Mouse (Mus musculus) heart, adult 11 months (tissue): ENCODE data around the gene Gm20708.
"Not testable (repeated sequence)": the region's sequence is repeated elsewhere in the genome, so short reads cannot be mapped to it uniquely, and the experiment has no call there.

Source experiments
- DNase-seq: peaks from one replicate; pipeline ENCODE4 v3.0.0; 2022

The Gm20708 gene

DNA sequence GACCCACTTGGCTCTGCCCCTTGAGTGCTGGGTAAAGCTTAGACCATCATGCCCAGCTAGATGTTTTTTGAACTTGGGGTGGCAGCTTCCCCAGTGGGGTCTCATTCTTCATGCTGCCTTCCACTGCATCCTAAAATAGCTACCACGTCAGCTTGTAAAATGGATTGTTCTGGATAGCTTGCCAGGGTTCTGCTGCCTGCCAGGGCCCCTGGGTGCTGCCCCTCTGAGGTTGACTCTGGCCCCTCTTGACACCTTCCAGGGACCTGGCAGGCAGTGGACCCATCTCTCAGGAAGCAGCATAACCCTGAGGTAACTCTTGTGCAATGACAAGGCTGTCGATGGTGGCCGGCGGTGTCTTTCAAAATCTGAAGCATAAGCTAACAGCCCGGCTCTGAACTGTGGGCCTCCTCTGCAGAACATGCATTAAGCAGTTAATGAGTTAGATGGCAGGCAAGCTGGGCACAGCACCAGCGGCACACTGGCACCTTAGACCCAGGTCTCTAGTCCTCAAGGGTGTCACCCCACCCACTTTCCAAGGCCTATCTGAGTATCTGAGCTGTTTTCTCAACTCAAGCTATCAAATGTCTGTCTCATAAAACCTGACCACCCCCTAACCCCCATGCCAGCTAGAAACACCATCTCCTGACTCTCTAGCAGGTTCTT lies 5.4 kb downstream of the Gm20708 start:
- peak; percentile 89 for DNase-seq

DNA sequence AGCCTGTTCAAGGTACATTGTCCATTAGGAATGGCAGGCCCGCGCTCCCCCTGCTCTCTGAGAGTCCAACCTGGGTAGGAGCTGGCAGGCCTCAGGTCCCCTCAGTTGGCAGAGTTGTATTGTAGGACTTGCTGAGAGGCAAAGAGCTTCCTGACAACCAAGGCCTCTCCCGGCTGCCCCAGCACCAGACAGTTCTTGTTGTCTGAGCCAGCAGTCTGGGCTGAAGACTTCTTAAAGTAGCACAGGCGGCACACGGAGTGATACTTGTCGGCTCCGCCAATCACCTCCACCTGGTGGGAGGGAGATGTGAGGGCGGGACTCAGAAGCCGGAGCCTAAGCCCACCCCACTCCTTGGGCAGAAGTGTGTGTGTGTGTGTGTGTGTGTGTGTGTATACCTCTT lies 6.4 kb downstream of the Gm20708 start:
- DNase-seq = peak; percentile 93

- DNase-seq = no peak
Observed at GRCm38 (mm10) chr11:117816389-117816996, 7.0 kb downstream of the Gm20708 start.

DNA sequence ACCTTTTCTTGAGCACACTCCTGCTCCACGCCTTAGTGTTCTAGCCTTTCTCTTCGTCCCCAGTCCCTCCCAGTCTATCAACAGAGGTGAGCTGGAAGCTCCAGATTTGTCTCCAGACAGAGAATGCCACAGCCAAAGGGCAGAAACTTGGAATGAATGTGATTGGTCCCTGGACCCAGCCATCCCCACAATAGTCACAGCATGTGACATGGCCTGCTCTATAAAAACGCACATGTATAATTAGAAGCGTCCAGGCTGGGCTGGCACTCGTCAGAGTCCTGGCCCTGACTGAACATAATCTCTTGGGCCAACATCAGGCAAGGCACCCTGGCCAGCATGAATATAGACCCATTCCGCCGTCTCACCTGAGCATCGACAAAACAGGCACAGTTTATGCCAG lies 9.6 kb downstream of the Gm20708 start:
- peak; percentile 99 for DNase-seq

- DNase-seq = no peak
Observed at GRCm38 (mm10) chr11:117820173-117820572, 10.7 kb downstream of the Gm20708 start.

DNA sequence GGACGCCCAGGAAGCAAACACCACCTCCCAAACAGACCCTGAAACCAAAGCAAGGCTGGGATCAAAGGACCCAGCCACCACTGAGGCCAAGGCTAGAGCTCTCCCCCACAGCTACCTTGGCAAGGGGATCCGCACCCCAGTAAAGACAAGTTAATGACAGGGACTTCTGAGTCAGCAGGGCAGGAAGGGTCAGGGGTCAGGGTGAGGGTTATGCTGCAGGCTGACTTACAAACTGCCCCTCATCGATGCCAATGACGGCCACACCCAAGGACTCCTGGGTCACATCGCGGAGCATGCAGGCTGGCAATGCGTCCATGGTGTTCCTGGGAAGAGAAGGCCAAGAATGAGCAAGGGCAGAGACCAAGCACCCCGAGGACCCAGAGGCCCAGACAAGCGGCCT lies 12.4 kb downstream of the Gm20708 start:
- DNase-seq = no peak

- no peak for DNase-seq
Observed at GRCm38 (mm10) chr11:117822728-117823241, 13.3 kb downstream of the Gm20708 start.

DNA sequence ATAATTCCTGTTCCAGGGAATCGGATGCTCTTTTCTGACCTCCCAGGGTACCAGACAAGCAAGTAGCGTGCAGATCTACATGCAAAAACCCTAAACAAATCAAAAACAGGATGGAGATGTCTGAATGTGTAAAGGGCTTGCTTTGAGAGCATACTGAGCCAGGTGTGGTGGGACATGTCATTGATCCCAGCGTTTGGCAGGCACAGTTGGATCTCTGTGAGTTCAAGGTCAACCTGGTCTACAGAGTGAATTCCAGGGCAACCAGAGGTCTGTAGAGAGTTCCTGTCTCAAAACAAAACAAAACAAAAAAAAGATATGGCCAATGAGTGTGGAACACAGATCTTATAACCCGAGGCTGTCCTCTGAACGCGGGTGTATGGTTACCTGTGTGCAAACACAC lies 13.9 kb downstream of the Gm20708 start:
- no peak for DNase-seq

- DNase-seq = peak; percentile 98
Observed at GRCm38 (mm10) chr11:117824060-117824969, 14.8 kb downstream of the Gm20708 start.

DNA sequence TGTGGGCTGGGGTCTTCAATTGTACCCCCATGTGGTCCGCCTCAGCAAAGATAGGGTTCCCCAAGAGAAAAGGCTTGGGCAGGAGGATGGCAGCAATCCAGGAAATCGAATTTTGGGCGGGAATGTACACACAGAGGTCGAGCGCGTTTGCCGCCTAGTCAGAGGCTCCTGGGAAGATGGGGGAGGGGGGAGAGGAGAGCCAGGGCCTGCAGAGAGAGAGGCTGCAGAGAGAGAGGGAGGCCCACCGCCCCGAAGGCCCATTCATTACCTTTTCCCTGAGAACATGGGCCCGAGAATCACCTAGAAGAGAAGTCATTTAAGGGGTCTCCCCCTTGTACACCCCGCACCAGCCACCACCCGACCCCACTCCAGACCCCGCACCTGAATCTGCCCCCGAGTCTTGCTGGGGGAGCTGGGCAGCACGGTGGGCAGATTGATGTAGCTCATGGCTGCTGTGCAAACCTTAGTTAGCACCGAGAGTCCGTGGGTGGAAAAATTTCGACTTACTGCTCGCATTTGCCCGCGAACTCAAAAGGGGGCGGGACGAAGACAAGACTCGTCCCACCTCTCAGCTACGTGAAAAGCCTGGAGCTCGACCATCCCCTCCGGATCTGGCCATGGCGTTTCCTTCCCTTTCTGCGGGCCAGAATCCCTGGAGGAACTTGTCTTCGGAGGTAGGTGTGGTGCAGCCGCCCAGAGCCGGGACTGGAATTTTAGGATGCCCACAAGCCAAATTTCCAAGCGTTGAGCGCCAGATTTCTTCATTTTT lies 16.0 kb downstream of the Gm20708 start, which contains the start of the genes Afmid and Tk1:
Afmid (plus strand) TSS at position 592 of the 769 bp plus-strand sequence.
Tk1 (minus strand) TSS at position 760 of the 769 bp plus-strand sequence.
- peak; percentile 98 for DNase-seq

DNA sequence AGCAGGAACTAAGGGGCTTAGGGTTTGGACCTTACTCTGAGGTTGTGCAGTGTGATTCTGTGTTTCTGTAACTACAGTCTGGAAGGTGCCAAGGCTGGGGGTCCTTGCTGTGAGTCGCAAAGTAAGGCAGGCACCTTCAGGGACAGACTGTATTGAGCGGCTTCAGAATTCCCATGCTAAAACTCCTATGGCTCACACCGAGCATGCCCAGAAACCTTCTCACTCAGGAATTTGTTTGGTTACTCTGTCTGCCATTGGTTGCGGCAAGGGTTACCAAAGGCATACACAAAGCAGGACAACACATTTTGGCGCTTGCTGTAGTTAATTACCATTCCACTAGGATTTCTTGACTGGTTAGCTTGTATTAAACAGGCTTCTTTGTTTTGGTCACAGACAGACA lies 16.7 kb downstream of the Gm20708 start:
- DNase-seq = no peak

- no peak for DNase-seq
Observed at GRCm38 (mm10) chr11:117826916-117827315, 17.4 kb downstream of the Gm20708 start.

DNA sequence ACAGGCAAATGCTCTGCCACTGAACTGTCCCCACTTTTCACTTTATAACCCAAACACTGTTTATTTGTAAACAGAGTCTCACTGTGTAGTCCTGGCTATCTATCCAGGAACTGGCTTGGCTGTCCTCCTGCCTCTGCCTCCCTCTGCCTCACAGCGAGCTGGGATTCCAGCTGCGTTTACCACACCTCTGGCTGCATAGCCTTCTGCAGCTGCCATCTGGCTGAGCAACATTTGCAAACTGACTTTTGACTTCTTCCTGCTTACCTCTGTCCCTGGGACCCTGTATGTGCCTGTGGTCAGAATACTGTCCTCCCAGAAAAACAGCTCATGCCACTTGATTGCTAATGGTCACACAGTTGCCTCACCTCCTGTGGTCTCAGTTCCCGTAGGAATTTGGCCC lies 17.9 kb downstream of the Gm20708 start:
- no peak for DNase-seq

DNA sequence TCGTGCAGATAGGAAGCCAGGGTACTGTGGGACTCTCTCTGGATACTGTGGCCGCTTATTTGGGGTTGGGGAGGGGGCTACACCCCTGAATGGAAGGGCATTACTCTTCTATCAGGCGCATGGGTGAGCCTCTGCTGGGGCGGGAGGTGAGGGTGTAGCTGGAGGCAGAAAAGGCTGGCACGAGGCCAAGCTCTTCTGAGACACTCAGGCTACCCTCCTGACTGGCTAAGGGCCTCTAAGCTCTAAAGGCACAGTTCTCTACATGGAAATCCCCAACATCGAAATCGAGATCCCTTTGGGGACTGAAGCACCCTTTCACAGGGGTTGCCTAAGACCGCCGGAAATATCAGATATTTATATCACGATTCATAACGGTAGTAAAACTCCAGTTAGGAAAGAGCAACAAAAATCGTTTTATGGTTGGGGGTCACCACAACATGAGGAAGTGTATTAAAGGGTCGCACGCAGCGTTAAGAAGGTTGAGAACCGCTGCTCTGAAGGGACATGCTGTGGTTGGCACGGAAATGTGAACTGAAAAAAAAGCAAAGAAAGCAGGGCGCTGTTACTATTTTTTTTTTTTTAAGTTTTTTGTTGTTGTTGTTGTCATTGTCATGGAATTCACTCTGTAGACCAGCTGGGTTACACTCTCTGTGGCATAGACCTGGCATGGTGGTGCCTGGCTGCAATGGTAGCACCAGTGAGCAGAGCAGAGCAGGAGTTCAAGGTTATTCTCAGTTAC lies 18.9 kb downstream of the Gm20708 start:
- peak; percentile 96 for DNase-seq

DNA sequence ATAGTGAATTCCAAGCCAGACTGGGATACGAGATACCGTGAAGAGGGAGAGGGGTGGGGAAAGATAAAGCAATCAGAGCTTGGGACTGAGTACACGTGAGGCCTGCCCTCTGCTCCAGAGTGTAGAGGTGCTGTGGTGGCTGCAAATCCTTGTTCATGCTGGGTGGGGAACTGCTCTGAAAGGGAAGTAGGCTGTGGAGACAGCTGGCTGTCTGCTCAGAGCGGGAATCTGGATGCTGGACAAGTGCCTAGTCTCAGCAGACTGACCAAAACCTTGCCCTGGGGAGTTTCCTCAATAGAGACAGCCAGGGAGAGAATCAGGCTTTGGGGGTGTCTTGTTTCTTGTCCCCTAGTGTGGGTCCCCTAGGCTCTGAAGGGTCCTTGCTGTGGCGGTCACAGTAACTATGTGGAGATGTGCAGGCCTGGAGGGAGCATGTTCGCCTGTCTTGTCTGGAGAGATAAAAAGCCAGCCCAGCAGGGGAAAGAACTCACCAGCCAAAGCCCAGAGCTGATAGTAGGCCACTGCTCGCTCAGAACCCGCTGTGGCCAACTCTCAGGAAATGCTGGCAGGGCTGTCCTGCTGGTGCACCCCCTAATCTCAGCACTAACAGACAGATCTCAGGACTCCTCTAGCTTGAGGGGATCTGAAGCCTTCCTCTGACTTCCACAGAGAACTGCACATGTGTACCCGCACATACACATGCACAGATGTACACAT lies 19.6 kb downstream of the Gm20708 start:
- peak; percentile 97 for DNase-seq

- no peak for DNase-seq
Observed at GRCm38 (mm10) chr11:117829671-117830215, 20.3 kb downstream of the Gm20708 start.

- DNase-seq = no peak
Observed at GRCm38 (mm10) chr11:117830401-117830800, 20.9 kb downstream of the Gm20708 start.

GRCm38 (mm10) chr11:117832086-117832969 lies 22.9 kb downstream of the Gm20708 start:
- DNase-seq = peak; percentile 97

- not testable (repeated sequence) for DNase-seq
Observed at GRCm38 (mm10) chr11:117833509-117833908, 24.0 kb downstream of the Gm20708 start.

DNA sequence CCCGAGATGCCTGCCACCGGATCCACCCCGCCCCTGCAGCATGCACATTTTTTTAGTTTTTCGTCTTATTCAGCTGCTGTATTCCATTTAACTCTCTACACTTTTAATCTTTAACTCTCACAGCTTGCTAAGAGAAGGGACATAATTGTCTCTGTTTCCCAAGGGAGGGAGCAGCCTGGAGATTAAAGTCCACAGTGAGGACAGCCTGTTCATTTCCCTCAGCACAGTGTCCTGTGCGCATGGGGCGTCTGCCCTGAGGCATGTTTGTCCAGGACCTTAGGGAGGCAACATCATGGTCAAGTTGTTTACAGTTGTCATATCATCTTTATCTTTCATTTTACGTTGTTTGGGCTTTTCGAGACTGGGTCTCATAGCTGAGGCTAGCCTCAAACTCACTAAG lies 24.6 kb downstream of the Gm20708 start:
- DNase-seq = no peak
